Mouse (Mus musculus): ENCODE data around the gene Cacna1d.

Cacna1d gene

GRCm38 (mm10) chr14:30491342-30491741 is at the start of gene Cacna1d:
TSS of gene Cacna1d (minus strand) at chr14:30491455.
- DNase-seq (ENCODE audit: low spot score): no peak

GRCm38 (mm10) chr14:30533780-30534450 is 42.7 kb upstream of the Cacna1d start:
- DNase-seq (ENCODE audit: low spot score): no peak

GRCm38 (mm10) chr14:30531896-30532295 is 40.6 kb upstream of the Cacna1d start:
- DNase-seq (ENCODE audit: low spot score): peak; percentile 62

DNA sequence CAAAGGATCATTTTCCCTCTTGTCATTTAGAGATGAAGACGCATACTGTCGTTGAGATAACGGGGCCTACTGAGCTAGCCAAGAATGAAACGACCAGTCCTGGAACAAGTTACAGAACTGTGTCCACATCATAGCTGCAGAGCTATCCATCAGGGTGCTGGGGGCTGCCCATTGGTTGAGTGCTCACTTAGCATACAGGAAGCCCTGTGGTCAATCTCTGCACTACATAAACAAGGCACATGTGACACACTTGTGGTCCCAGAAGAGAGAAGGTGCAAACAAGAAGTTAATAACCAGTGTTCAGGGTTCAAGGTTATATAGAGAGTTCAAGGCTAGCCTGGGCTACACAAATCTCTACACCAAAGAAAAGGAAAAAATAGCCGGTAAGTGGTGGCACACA is 40.2 kb upstream of the Cacna1d start:
- no peak for DNase-seq (ENCODE audit: low spot score)

DNA sequence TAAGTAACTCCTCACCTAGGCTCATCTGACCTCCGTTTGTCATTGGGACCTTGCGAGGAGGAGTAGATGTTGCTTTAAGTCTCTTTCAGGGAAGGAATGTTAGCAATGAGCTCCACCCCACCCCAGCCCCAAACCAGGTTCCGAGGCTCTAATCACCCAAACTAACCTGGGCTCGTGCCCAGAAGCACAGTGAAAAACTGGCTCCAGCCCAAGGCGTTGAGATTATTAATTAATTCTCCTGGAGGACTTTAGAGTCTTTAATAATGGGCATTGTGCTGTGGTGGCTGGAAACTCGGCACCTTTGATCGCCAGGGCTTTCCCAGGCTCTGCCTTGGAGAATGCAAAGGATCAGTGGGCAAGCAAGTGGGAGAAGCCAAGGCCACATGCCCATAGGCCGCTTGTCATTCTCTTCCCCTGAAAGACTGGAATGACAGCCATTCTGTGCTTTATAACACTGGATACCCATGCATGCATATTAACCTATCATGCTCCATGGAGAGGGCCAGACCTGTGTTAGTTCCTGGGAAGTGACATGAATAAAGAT is 39.5 kb upstream of the Cacna1d start:
- DNase-seq (ENCODE audit: low spot score): peak; percentile 29

GRCm38 (mm10) chr14:30529454-30529853 is 38.2 kb upstream of the Cacna1d start:
- DNase-seq (ENCODE audit: low spot score): no peak

GRCm38 (mm10) chr14:30528961-30529360 is 37.7 kb upstream of the Cacna1d start:
- DNase-seq (ENCODE audit: low spot score): no peak

DNA sequence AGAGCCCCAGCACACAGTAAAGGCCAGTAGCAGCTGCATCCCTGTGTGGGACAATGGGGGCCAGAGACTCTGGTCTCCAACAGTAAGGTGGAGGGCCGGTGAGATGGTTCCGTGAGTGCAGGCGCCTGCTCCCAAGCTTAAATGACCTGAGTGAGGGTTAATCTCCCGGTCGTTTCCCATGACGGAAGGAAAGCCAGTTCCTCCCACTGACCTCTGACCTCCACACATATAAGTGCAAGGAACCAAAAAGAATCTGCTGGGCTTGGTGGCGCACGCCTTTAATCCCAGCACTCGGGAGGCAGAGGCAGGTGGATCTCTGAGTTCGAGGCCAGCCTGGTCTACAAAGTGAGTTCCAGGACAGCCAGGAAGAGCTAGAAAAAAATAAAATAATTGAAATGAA is 37.1 kb upstream of the Cacna1d start:
- no peak for DNase-seq (ENCODE audit: low spot score)

GRCm38 (mm10) chr14:30523356-30523755 is 32.1 kb upstream of the Cacna1d start:
- no peak for DNase-seq (ENCODE audit: low spot score)

DNA sequence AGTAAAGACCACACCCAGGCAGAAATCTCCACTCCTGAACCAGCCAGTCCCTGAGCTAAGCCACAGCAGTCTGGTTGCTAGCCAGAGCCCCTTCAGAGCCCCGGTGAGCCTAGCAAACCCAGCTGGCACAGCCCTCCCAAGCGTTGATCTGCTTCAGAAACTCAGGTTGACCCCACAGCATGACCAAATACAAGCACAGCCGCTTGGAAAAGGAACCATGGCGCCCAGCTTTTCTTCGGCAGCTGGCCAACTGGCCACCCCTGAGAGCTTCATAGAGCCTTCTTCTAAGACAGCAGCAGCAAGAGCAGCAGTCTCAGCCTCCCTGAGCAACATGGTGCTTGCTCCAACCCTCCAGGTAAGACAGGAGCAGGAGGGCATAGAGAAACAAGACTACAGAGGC is 28.1 kb upstream of the Cacna1d start:
- no peak for DNase-seq (ENCODE audit: low spot score)

GRCm38 (mm10) chr14:30515931-30516723 is 24.9 kb upstream of the Cacna1d start:
- no peak for DNase-seq (ENCODE audit: low spot score)

- DNase-seq (ENCODE audit: low spot score): no peak
These were observed 21.6 kb upstream of the Cacna1d start for GRCm38 (mm10) chr14:30512896-30513295.

DNA sequence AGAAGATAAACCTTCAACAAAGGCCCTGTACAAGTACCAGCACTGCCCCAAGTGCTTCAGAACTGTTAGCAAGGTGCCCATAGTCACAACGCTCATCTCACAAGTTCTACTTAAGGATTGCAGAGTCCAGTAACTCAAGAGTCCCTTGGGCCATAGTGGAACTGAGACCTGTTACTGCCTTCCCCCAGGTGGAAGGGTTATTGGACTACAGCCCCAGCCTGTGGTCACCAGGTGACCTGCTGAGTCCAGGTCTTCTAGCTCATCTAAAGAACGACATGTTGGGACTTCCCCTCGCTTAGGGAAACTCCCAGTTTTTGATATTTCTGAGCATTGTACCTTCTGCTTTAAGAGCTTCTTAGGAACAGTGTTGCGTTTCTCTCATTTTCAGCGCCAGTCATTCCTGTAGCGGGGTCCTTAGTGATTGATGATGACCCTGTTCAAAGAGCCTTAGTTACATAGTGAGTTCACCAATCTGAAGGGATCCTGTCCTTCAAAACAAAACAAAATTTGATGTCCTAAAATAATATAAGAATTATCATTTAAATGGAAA is 19.0 kb upstream of the Cacna1d start:
- no peak for DNase-seq (ENCODE audit: low spot score)

GRCm38 (mm10) chr14:30504990-30505389 is 13.7 kb upstream of the Cacna1d start:
- no peak for DNase-seq (ENCODE audit: low spot score)

- no peak for DNase-seq (ENCODE audit: low spot score)
These were observed 6.9 kb upstream of the Cacna1d start for GRCm38 (mm10) chr14:30498202-30498601.

DNA sequence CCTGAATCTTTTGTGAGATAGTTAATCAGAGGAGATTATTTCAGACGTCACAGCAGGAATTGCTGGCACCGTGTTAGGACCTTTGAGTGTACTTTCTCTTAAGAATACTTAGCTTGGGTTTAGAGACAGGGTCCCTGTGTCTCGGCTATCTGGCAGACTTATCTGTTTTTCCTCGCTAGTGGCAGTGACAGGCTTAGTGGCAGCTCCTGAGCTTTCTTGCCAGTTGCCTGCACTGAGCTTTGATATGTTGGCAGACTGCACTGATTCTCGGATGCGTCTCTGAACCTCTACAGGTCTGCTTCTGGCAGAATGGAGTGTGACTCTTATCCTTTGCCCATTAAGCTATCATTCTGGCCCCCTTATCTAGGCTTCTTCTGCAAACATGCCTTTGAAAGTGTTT is 3.7 kb upstream of the Cacna1d start:
- DNase-seq (ENCODE audit: low spot score): no peak

- no peak for DNase-seq (ENCODE audit: low spot score)
These were observed 2.0 kb upstream of the Cacna1d start for GRCm38 (mm10) chr14:30493276-30493675.

- DNase-seq (ENCODE audit: low spot score): peak; percentile 95
These were observed 11.8 kb downstream of the Cacna1d start, which contains the start of gene Dcp1a for GRCm38 (mm10) chr14:30479361-30479948. TSS of gene Dcp1a (plus strand) at chr14:30479535.

DNA sequence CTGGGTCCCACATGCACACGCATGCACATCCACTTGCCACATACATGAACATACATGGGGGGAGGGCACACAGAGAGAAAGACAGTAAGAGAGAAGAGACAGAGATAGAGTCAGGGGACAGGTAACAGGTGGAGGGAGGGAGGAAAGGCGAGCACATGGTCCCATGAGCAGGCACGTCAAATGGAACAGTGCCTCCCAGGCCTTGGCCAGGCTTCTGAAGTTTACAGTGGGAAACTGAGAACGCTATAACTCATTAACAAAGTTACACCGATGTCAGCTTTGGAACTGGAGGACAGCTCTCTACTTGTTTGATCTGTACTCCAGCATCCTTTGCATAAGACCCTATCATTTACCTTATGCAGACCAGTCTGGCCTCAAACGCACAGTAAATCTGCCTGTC is 16.8 kb downstream of the Cacna1d start:
- no peak for DNase-seq (ENCODE audit: low spot score)

- no peak for DNase-seq (ENCODE audit: low spot score)
These were observed 17.6 kb downstream of the Cacna1d start for GRCm38 (mm10) chr14:30473605-30474004.

GRCm38 (mm10) chr14:30463312-30463711 is 27.9 kb downstream of the Cacna1d start:
- no peak for DNase-seq (ENCODE audit: low spot score)

GRCm38 (mm10) chr14:30459891-30460523 is 31.2 kb downstream of the Cacna1d start:
- peak; percentile 78 for DNase-seq (ENCODE audit: low spot score)
